Mouse (Mus musculus): ENCODE measurements around the gene Defb7.
A peak's percentile ranks its signal among the peaks of the same experiment; 100 is the strongest.

The Defb7 gene

DNA sequence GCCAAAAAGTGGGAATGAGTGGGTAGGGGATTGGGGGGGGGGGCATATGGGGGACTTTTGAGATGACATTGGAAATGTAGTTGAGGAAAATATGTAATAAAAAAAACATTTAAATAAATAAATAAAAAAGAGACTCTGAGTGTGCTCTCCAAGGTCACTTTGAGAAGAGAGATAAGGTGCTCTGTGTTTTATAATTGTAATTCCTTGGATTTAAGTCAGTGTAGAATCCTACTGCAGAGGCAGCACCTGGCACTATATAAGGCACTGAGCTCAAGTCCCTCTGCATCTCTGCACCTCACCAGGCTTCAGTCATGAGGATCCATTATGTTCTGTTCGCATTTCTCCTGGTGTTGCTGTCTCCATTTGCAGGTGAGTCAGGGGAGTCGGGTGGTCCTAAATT is at the start of gene Defb7:
Gene Defb7 (plus strand): TSS at position 301 of the 400 bp plus-strand sequence.
- DNase-seq (ENCODE audit: extremely low spot score), result no peak

DNA sequence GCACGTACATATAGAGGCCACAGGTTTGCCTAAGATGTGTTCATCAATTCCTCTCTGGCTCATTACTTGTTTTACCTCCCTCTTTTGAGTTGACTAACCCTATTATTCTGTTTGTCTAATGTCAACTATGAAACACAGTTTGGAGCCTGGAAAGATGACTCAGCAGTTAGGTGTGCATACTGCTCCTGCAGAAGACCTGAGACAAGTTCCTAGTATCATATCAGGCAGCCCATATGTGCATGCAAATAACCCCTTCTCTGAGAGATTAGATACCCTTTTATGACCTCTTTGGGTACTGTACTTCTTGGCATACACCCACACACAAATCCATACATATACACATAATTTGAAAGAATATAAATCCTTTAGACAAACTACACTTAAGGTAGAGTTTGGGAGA is 48.5 kb upstream of the Defb7 start:
- no peak for DNase-seq (ENCODE audit: extremely low spot score)

DNA sequence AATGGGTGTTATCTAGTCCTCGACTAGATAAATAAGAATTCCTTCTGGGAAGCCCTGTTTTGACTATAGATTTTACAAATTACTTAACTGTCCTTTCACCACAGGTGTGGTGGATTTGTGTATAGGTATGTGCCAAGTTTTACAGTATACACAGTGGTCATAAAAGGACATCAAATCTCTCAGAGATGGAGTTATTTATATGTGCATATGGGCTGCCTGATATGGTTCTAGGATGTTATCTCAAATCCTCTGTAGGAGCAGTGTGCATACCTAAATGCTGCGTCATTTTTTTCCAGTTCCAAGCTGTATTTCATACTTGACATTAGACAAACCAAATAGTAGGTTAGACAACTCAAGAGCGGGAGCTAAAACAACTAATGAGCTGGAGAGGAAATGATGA is 33.5 kb upstream of the Defb7 start:
- DNase-seq (ENCODE audit: extremely low spot score), result no peak

DNA sequence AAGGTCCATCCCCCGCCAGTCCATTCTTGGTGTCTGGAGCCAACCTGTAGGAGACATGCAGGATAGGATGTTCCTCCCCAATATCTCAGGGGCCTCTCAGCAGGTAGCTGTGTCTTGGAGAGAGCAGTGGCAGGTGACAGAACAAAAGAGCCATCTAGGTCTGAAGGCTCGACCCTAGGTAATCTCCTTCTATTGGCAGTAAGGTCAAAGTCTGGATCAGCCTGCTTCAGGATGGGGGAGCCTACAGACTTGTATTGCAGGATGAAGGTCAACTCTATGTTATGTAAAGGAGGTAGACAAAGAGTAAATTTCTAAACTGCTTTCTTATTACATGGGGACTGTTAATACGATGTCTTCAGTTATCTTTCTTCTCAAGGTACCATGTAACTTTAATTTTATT is 25.9 kb upstream of the Defb7 start:
- DNase-seq (ENCODE audit: extremely low spot score), result no peak

DNA sequence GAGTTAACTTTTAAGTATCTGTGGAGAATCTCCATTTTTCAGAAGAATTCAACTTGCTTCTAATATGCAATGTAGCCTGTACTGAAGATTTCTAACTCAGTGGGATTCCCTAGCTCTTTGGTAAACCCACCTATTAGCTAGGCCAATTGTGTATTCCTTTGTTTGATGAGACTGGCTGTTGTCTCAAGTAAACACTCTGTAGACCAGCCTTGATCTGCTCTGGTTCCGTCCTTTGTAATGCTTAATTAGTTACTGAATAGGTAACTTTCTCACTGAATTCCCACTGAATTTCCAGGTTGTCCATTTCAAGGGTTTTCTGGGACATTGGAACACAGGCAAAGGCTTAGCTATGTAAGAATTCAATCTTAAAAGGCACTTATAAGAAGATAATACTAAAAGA is 5.6 kb downstream of the Defb7 start:
- no peak for DNase-seq (ENCODE audit: extremely low spot score)

DNA sequence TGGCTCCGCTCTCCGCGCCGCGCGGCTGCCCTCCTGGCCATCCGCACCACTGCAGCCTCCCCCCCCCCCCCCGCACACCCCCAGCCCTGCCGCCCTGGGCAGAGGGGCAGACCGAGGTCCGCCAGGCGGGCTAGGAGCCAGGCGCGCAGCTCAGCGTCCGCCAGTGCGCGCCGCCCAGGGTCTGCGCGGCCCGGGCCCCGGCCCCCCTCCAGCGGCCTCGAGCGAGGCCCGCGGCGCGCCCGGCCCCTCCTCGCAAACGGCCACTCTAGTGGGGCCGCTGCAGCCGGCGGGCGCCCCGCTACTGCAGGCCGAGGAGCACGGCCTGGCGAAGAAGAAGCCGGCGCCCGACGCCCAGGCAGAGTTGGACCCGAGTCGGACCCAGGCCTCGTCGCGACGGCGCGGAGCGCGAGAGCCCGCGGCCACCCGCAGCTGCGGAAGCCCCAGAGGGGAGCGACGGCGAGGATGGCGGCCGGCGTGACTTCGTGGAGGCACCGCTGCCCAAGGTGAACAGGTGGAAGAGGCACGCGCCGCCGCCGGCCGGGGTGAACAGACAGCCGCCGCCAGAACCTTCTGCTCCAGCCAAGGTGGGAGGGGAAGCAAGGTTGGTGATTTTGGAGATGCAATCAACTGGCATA is 40.4 kb downstream of the Defb7 start:
- peak; percentile 9 for DNase-seq (ENCODE audit: extremely low spot score)

DNA sequence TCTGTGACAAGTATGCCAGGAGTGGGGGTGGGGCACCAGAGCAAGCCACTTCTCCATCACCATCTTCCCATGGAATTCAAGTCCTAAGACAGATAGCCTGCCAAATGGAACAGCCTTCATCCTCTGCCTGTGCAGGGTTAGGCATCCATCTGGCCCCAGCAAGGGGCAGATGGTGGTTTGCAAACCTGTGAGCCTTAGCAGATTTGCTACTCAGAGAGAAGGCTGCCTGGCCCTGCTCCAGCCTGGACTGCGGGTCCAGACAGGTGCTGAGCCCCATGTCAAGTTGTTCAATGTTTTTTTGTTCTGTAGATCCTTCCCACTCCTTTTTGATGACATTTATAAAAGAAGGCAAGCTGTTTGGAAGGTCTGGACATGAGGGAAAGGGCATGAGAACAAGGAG is 45.5 kb downstream of the Defb7 start:
- no peak for DNase-seq (ENCODE audit: extremely low spot score)

All from embryo, embryonic 9.5 days (tissue).